Mouse (Mus musculus): Measurements from ENCODE around the gene Eif2d. TPM values are rescaled to one million over a fixed set of nuclear protein-coding genes. Genes with fewer than 3 reads are reported as not detected.
"Not testable (repeated sequence)": the region's sequence is repeated elsewhere in the genome, so short reads cannot be mapped to it uniquely, and the experiment has no call there.

Eif2d gene
- polyA plus RNA-seq, 1 experiment from 2014 or later, result 50.3 TPM

DNA sequence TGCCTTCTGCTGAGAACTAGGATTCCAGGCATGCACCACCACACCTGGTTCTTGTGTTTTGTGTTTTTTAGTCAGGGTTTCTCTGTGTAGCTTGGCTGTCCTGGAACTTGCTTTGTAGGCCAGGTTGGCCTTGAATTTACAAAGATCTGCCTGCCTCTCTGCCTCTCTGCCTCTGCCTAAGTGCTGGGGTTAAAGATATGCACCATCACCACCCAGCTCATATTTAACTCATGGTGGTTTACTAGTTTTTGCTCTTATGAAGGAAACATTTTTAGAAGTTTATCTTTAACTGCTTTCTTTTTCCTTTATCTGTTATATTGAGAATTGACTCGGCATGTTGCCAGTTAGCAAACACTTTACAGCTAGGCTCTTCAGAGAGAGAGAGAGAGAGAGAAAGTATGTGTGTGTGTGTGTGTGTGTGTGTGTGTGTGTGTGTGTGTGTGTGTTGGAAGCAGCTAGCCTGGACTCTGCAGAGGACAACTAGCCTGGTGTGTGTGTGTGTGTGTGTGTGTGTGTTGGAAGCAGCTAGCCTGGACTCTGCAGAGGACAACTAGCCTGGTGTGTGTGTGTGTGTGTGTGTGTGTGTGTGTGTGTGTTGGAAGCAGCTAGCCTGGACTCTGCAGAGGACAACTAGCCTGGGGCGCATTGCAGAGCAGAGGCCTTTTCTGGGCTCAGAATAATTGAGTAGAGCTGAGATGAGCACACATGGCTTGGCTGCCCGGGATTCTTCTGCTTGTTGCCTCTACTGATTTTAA lies 6.8 kb downstream of the Eif2d start:
- H3K4me3 ChIP-seq (replicated peaks; ENCODE audit: low read length); DNase-seq (ENCODE audit: low spot score); H3K4me1 ChIP-seq (replicated peaks; ENCODE audit: control insufficient read depth, insufficient read depth, low read length); H3K27me3 ChIP-seq (ENCODE audit: control insufficient read depth, insufficient read depth, low read length); ATAC-seq (ENCODE audit: low FRiP score); H3K27ac ChIP-seq; H3K4me2 ChIP-seq (replicated peaks); H3K9ac ChIP-seq; H3K9me3 ChIP-seq (ENCODE audit: control insufficient read depth, low read length): not testable (repeated sequence)
- peaks cover 58% of the 10 kb centered on the region for H3K36me3 ChIP-seq (replicated peaks; ENCODE audit: control insufficient read depth, insufficient read depth)
- 92% methylated on average over 3 of the region's 3 CpGs for WGBS

DNA sequence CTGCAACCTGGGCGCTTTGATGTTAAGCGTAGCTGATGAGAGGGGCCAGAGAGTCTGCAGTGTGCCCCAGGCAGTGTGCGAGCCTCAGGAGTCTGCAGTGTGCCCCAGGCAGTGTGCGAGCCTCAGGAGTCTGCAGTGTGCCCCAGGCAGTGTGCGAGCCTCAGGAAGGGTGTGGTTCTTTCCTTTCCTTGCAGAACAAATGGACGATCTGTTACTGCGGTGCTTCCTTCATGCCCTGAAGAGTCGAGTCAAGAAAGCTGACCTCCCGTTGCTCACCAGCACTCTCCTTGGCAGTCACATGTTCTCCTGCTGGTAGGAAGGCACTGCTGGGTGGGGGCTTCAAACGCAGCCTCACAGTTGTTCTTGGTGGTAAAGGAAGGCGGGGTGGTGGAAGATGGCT lies 8.1 kb downstream of the Eif2d start:
- Histone ChIP-seq H3K27ac (no peak overlapping the region), H3K4me1 (replicated peaks; ENCODE audit: control insufficient read depth, insufficient read depth, low read length) (no peaks in the 10 kb centered on the region), H3K36me3 (replicated peaks; ENCODE audit: control insufficient read depth, insufficient read depth) (peaks cover 67% of the 10 kb centered on the region), H3K27me3 (ENCODE audit: control insufficient read depth, insufficient read depth, low read length) (no peaks in the 10 kb centered on the region), H3K4me3 (replicated peaks; ENCODE audit: low read length) (no peak overlapping the region), H3K9ac (no peak overlapping the region), H3K9me3 (ENCODE audit: control insufficient read depth, low read length) (no peaks in the 10 kb centered on the region), H3K4me2 (replicated peaks) (no peak overlapping the region)
- no peak for ATAC-seq (ENCODE audit: low FRiP score)
- DNase-seq (ENCODE audit: low spot score), result no peak
- WGBS, result 89% methylated on average over 11 of the region's 11 CpGs

DNA sequence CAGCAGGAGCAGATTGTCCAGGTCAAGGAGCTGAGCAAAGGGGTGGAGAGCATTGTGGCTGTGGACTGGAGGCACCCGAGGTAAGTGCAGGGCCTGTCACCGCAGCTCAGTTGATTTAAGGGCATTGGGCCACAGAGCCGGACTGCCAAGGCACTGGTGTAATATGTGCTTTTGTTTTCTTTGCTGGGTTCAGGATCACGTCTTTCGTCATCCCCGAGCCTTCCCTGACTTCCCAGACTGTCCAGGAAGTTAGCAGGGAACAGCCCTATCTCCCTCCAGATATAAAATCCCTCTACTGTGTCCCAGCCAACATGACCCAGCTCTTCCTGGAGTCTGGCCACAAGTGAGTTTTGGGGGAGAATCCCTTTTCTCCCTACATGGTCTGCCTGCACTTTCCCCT lies 11.4 kb downstream of the Eif2d start:
- no peaks in the 10 kb centered on the region for H3K9me3 ChIP-seq (ENCODE audit: control insufficient read depth, low read length)
- DNase-seq (ENCODE audit: low spot score) (no peak), ATAC-seq (ENCODE audit: low FRiP score) (no peak)
- 96% methylated on average over 6 of the region's 6 CpGs for WGBS
- no peak overlapping the region for H3K27ac ChIP-seq
- no peak overlapping the region for H3K4me3 ChIP-seq (replicated peaks; ENCODE audit: low read length)
- no peak overlapping the region for H3K4me2 ChIP-seq (replicated peaks)
- H3K4me1 ChIP-seq (replicated peaks; ENCODE audit: control insufficient read depth, insufficient read depth, low read length), result no peaks in the 10 kb centered on the region
- no peak overlapping the region for H3K9ac ChIP-seq
- no peaks in the 10 kb centered on the region for H3K27me3 ChIP-seq (ENCODE audit: control insufficient read depth, insufficient read depth, low read length)
- H3K36me3 ChIP-seq (replicated peaks; ENCODE audit: control insufficient read depth, insufficient read depth), result peaks cover 87% of the 10 kb centered on the region

DNA sequence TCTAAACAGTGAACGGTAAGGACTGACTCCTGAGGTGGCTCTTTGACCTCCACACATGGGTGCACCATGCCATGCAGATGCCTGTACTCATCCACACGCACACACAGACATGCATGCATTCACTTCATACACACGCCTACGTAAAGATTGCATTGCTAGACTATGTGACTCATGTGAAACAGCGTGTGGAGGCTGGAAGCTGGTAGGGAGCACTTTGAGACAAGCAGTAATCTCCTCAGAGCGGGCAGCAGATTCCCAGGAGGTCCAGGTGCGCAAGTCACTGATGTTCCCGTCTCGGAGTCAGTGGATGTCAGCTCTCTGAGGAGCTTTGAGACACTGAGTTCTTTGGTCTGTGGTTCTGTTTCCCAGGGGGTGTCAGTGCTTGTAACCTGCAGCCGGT lies 14.6 kb downstream of the Eif2d start:
- 95% methylated on average over 10 of the region's 10 CpGs for WGBS
- DNase-seq (ENCODE audit: low spot score), result no peak
- H3K36me3 ChIP-seq (replicated peaks; ENCODE audit: control insufficient read depth, insufficient read depth), result peaks cover 96% of the 10 kb centered on the region
- no peaks in the 10 kb centered on the region for H3K27me3 ChIP-seq (ENCODE audit: control insufficient read depth, insufficient read depth, low read length)
- ATAC-seq (ENCODE audit: low FRiP score), result no peak
- H3K9me3 ChIP-seq (ENCODE audit: control insufficient read depth, low read length), result no peaks in the 10 kb centered on the region
- H3K4me1 ChIP-seq (replicated peaks; ENCODE audit: control insufficient read depth, insufficient read depth, low read length), result no peaks in the 10 kb centered on the region
- no peak overlapping the region for H3K4me2 ChIP-seq (replicated peaks)
- no peak overlapping the region for H3K9ac ChIP-seq
- no peak overlapping the region for H3K27ac ChIP-seq
- H3K4me3 ChIP-seq (replicated peaks; ENCODE audit: low read length), result no peak overlapping the region

DNA sequence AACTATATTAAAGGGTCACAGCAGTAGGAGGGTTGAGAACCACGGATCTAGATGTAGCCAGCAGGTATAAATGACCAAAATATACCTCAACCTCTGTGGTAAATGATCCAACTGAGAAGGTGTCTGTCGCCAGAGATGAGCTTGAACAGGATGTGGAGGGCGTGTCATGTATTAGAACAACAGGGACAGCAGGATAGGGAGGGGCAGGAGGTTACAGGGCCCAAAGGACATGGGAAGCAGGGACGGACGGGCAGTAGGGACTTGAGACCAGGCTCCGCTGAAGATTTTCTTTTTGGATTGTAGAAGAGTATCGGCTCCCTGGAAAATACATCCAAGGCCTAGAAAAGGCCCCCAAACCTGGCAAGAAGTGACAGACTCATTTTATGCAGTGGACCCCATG lies 20.0 kb downstream of the Eif2d start:
- H3K4me1 ChIP-seq (replicated peaks; ENCODE audit: control insufficient read depth, insufficient read depth, low read length), result no peaks in the 10 kb centered on the region
- H3K9ac ChIP-seq, result no peak overlapping the region
- H3K4me3 ChIP-seq (replicated peaks; ENCODE audit: low read length), result no peak overlapping the region
- H3K9me3 ChIP-seq (ENCODE audit: control insufficient read depth, low read length), result no peaks in the 10 kb centered on the region
- H3K36me3 ChIP-seq (replicated peaks; ENCODE audit: control insufficient read depth, insufficient read depth), result peaks cover 99% of the 10 kb centered on the region
- H3K27ac ChIP-seq, result no peak overlapping the region
- no peak for DNase-seq (ENCODE audit: low spot score)
- ATAC-seq (ENCODE audit: low FRiP score), result no peak
- no peak overlapping the region for H3K4me2 ChIP-seq (replicated peaks)
- no peaks in the 10 kb centered on the region for H3K27me3 ChIP-seq (ENCODE audit: control insufficient read depth, insufficient read depth, low read length)
- 91% methylated on average over 7 of the region's 7 CpGs for WGBS

DNA sequence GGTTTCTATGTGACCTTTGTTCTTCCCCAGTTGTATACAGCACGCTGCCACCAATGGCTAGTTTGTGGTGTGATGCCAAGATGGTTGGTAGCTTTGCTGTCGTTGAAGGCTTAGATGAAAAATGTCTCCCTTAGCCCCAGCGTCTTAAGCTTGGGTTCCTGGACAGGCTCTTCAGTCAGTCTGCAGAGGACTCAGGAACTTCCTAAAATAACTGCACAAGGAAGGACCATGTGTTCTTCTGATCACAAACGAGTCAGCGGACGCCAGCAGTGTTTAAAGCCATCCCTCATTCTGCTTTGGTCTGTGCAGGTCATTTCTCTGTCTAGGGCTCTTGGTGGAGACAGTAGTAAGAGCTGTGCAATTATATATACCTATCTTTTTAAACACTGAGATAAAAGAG lies 20.8 kb downstream of the Eif2d start:
- 88% methylated on average over 6 of the region's 6 CpGs for WGBS
- H3K4me3 ChIP-seq (replicated peaks; ENCODE audit: low read length), result no peak overlapping the region
- ATAC-seq (ENCODE audit: low FRiP score), result no peak
- H3K36me3 ChIP-seq (replicated peaks; ENCODE audit: control insufficient read depth, insufficient read depth), result peaks cover 99% of the 10 kb centered on the region
- no peak for DNase-seq (ENCODE audit: low spot score)
- H3K9ac ChIP-seq, result no peak overlapping the region
- H3K27ac ChIP-seq, result no peak overlapping the region
- H3K9me3 ChIP-seq (ENCODE audit: control insufficient read depth, low read length), result no peaks in the 10 kb centered on the region
- H3K4me1 ChIP-seq (replicated peaks; ENCODE audit: control insufficient read depth, insufficient read depth, low read length), result no peaks in the 10 kb centered on the region
- H3K4me2 ChIP-seq (replicated peaks), result no peak overlapping the region
- no peaks in the 10 kb centered on the region for H3K27me3 ChIP-seq (ENCODE audit: control insufficient read depth, insufficient read depth, low read length)

DNA sequence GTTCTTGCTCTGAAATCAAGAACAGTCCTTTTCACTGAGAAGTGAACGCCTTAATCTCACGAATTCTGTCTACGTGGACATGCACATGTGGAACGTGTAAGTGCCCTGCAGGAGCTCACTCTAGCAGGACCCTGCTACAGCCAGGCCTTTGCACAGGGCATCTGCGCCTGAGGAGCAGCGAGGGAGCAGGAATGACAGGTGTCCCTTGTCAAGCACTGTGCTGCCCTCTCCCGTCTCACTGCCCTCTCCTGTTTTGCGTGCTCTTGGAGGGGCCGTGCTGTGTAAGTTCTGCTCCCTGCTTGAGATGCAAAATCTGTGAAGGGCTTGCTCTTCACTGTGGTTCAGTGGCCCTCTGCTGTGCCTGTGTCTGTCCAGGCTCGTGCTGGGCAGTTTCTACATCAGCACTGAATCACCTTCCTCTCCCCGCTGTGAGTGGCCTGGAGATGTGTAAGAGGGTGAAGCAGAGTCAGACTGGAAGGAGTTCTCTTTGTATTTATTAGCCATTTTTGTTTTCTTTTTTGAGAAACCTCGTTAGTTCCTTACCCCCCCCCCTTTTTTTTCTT lies 21.4 kb downstream of the Eif2d start:
- H3K36me3 ChIP-seq (replicated peaks; ENCODE audit: control insufficient read depth, insufficient read depth), result peaks cover 94% of the 10 kb centered on the region
- no peak overlapping the region for H3K9ac ChIP-seq
- H3K9me3 ChIP-seq (ENCODE audit: control insufficient read depth, low read length), result no peaks in the 10 kb centered on the region
- ATAC-seq (ENCODE audit: low FRiP score), result no peak
- H3K4me2 ChIP-seq (replicated peaks), result no peak overlapping the region
- 91% methylated on average over 12 of the region's 12 CpGs for WGBS
- H3K27me3 ChIP-seq (ENCODE audit: control insufficient read depth, insufficient read depth, low read length), result no peaks in the 10 kb centered on the region
- no peak for DNase-seq (ENCODE audit: low spot score)
- H3K27ac ChIP-seq, result no peak overlapping the region
- H3K4me1 ChIP-seq (replicated peaks; ENCODE audit: control insufficient read depth, insufficient read depth, low read length), result no peaks in the 10 kb centered on the region
- no peak overlapping the region for H3K4me3 ChIP-seq (replicated peaks; ENCODE audit: low read length)

DNA sequence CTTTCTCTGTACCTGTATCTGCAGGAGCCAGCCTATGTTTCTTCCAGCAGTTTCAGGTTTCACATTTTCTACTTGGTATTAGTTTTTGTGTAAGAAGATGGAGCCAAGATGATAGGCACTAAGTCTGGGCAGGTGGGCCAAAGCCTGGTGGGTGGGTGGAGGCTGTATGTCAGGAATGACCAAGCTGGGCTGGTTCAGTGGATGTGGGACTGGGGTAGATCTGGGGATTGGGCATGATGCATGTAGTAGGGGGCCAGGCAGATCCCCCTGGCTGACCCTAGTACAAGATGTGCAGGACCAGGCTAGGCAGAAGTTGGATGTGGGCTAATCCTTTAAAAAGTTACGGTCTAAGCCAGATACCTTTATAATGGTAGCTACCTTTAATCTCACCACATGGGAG lies 22.2 kb downstream of the Eif2d start:
- H3K4me3 ChIP-seq (replicated peaks; ENCODE audit: low read length), result no peak overlapping the region
- no peak overlapping the region for H3K9ac ChIP-seq
- 95% methylated on average over 1 of the region's 1 CpGs for WGBS
- H3K27me3 ChIP-seq (ENCODE audit: control insufficient read depth, insufficient read depth, low read length), result no peaks in the 10 kb centered on the region
- ATAC-seq (ENCODE audit: low FRiP score) (no peak), DNase-seq (ENCODE audit: low spot score) (no peak)
- peaks cover 94% of the 10 kb centered on the region for H3K36me3 ChIP-seq (replicated peaks; ENCODE audit: control insufficient read depth, insufficient read depth)
- no peaks in the 10 kb centered on the region for H3K9me3 ChIP-seq (ENCODE audit: control insufficient read depth, low read length)
- no peak overlapping the region for H3K4me2 ChIP-seq (replicated peaks)
- H3K27ac ChIP-seq, result no peak overlapping the region
- no peaks in the 10 kb centered on the region for H3K4me1 ChIP-seq (replicated peaks; ENCODE audit: control insufficient read depth, insufficient read depth, low read length)

DNA sequence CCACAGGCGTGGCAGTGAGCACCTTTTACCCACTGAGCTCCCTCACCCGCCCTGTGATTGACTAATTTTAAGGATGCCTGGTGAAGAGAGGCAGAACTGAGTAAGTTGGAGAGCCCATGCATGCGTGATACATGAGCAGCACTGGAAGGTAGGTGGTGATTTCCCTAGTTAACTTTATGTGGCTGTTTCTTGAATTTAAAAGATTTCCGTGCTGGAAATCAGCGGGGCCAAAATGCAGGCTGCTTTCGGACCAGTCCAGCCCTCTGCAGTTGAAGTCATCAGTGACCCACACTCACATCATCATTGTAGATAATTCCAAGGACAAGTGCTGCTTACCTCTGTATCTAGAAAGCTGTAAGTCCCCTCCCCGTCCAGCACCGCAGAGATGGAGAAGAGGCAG lies 22.8 kb downstream of the Eif2d start:
- Histone ChIP-seq H3K4me3 (replicated peaks; ENCODE audit: low read length) (no peak overlapping the region), H3K4me2 (replicated peaks) (no peak overlapping the region), H3K9ac (no peak overlapping the region), H3K36me3 (replicated peaks; ENCODE audit: control insufficient read depth, insufficient read depth) (peaks cover 94% of the 10 kb centered on the region), H3K9me3 (ENCODE audit: control insufficient read depth, low read length) (no peaks in the 10 kb centered on the region), H3K27ac (no peak overlapping the region), H3K4me1 (replicated peaks; ENCODE audit: control insufficient read depth, insufficient read depth, low read length) (no peaks in the 10 kb centered on the region), H3K27me3 (ENCODE audit: control insufficient read depth, insufficient read depth, low read length) (no peaks in the 10 kb centered on the region)
- DNase-seq (ENCODE audit: low spot score), result no peak
- no peak for ATAC-seq (ENCODE audit: low FRiP score)
- 96% methylated on average over 8 of the region's 8 CpGs for WGBS

Measured in hindbrain, embryonic 14.5 days (tissue).